Mouse (Mus musculus) gastrocnemius, adult 18-20 months (tissue): ENCODE results near the gene Arid5a. TPM values are rescaled to one million over a fixed set of nuclear protein-coding genes. Genes with fewer than 3 reads are reported as not detected.

ENCODE experiments used
- DNase-seq: peaks from one replicate; pipeline ENCODE4 v3.0.0; 2021; ENCODE audit warnings: low spot score
- microRNA-seq: library from miRNA; unstranded; fragments of <30 nt; microRNA quantifications from one replicate; pipeline ENCODE4 v1.2.0, GENCODE M21; 2021
- total RNA-seq, 2 experiments: library from RNA; stranded (reverse); gene quantifications; 2 replicates each; pipeline ENCODE4 v1.2.3; 2021

Gene Arid5a
- total RNA-seq, 2 experiments from 2014 or later, result 6.3 to 15.4 TPM

DNA sequence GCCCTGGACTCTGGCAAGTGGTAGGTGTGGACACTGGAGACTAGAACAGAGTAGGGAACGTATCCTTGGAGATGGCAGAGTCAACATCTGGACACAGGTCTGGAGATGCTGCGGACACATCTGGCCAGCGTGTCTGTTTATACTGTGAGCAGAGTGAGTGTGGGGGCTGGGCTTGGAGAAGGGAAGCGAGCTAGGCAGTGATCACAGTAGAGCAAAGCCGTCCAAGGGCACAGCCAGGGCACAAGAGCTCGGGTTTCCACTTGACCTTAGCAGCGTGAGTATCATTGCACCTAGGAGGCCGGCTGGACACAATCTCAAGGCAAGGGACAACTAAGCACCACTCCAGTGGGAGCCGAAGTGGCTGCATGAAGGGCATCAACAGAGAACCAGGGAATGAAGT, 15.5 kb downstream of the Arid5a start:
- peak; percentile 55 for DNase-seq

DNA sequence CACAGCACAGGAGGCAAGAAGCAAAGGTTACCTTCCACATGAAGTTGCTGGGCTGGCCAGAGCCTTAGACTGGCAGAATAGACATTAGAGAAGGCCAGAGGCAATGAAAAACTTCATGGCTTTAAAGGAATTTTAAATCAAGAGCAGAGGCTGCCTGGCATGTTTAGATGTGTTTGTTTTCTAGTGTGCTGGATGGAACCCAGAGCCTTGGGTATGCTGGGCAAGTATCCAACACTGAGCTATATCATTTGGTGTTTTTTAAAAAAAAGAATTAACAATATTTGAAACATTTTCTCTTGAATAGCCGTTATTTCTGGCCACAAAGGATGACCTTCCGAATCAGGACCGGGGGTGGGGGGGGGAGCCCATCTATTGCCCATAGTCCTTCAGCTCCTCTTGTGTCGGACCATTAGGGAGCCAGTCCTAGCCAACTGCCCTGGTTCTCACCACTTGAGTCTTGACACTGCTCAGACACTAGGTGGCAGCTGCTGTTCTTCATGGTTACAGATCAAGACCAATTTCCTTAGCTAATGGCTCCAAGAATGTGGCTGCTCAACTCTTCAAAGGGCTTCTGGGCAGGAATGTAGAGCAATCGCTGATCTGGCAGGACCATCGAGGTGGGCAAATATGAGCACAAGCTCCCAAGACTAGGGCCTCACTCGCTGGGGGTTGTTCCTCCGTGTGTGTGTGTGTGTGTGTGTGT, 16.4 kb downstream of the Arid5a start:
- DNase-seq, result peak; percentile 64

DNA sequence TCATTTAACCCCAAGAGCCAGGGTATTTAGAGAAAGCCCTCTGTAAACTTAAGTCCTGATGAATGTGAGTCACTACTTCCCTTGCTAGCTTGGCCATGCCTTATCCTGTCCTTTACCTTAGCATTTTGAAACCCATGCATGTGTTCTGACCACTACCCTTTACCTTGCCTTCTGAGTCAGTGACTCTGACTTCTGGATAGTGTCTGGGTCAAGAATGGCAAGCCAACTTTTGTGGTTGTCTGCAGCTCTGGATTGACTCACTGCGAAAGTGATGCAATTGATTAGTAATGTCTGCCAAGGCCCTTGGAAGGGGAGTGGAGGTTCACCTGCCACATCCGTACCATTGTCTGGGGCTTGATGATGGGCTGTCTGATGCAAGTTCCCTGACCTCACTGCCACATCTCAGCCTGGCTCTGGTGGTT, 18.4 kb downstream of the Arid5a start:
- no peak for DNase-seq

DNA sequence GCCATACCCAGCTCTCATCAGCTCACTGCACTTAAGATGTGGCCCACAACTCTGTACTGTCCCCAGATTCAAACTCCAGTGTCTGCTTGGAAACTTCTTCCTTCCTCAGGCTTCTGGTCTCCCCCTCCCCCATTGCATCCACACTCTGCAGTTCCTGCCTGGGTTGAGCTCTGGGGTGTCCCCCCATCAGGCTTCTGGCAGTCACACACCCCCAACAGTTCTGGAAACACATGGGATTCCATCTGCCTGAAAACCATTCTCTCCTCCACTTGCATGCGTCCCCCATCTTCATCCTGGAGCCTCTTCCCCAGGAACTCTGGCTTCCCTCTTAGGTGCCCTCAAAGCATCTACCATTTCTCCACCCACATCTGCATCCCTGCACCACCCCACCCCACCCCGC, 19.3 kb downstream of the Arid5a start:
- DNase-seq, result no peak

DNA sequence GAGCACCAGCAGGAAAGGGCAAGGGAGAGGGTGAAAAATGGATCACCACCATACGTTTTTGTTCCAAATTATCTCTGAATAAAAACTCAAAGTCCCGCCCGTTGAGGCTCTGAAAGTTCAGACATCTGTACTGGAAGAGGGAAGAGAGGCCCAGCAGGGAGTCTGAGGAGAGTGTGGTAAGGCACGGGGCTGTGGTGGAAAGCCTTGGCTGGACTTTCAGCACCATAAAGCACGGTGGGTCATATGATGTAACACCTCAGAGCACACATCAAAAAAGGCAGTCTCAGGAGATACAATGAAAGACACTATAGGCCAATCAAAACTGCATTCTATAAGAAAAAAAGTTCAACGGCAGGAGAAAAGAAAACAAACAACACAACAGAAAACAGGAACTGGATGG, 24.2 kb downstream of the Arid5a start:
- no peak for DNase-seq

DNA sequence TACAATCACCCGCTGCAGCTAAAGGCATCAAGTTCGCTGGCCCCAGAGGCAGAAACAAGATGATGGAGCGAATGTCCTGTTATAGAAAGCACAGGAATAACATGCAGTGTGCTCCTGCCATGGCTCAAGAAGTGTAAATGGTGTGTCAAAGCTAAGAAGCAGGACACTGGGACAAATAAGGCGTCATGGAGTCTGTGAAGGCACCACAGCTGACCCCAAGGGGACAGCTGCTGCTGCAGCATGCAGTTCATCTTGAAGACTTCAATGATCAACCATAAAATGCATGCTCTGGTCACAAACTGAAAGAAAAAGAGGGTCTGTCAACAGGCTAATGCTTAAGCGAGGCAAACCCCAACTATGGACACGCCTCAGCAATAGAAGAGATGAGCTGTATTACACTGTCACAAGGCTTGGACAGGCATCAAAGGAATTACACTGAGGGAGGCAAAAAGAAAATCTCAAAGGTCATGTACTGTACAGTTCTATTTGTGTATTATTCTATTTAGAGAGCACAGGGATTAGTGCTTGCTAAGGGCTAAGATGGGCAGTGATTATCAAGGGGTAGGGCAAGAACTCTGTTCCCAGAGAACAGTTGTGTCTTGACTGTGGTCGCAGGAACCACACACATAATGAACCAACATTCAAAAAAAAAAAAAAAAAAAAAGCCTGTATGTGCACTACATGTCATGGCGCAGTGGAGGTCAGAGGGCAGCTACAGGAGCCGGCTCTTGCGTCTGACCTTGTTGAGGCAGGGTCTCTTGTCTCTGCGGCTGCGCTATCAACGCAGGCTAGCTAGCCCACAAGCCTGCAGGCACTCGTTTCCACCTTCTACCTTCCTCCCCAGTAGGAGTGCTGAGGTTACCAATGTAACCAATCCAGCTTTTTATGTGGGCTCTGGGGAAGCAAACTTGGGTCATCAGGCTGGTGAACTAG, 25.7 kb downstream of the Arid5a start:
- DNase-seq, result peak; percentile 30

DNA sequence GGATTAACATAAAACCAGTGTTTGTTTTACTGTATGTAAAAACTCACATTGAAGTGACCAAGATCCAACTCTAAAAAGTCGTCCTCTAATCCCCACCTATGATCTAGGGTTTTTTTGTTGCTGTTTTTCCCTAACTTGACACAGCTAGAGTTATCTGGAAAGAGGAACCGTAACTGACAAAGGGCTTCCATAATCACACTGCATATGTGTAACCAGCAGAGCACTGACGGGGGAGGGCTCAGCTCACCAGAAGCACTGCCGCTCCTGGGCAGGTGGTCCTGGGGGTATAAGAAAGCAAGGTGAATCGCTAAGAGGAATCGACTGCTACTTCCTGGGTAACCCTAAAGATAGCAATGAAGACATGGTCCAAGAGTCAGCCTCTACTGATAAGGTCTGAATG, 35.0 kb downstream of the Arid5a start:
- no peak for DNase-seq

DNA sequence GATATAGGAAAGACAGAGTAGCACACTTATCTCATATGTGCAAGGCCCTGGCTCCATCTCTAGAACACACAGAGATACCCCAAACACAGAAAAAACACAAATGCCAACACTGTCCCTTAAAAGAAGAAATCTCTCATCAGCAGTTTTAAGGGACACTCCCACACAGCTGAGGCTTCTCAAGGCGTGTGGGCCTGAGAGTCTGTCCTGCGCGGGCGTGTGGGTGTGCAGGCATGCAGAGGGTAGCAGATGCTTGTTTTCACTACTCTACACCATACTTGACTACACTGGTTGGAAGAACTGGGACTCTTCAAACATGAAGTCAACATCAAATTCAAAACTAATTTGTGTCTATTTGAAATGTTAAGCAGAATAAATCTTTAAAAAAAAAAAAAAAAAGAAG, 44.8 kb downstream of the Arid5a start:
- DNase-seq, result no peak

DNA sequence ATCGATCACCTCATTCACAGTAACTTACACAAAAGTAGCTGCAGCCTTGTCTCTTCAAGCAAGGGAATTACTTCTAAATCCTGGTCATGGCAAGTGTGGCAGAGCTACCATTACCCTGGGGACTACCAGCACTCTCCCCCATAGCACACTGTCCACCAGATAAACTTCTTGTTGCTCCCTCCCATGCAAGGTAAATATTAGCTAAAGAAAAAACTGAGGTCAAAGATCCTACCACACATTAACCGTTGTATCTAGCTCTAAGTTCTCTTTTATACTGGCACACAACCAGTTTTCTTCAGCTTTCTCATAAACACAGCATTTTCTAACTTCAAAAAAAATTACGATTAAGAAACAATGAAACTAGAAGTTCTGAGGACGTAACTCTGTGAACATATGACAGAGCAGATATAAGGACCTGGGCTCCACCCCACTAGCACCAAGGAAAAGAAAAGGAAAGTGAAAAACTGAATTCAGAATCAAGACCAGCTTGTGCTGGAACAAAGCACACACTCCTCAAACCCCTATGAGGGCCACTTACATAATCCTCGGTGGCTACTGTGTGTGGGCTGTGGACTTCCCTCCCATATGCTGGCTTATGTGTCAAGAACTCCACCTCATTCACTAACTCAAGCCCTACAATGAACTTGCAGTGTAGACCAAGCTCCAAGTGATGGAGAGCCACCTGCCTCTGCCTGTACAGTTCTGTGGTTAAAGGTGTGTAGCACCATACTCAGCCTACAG, 49.6 kb downstream of the Arid5a start:
- DNase-seq, result no peak

DNA sequence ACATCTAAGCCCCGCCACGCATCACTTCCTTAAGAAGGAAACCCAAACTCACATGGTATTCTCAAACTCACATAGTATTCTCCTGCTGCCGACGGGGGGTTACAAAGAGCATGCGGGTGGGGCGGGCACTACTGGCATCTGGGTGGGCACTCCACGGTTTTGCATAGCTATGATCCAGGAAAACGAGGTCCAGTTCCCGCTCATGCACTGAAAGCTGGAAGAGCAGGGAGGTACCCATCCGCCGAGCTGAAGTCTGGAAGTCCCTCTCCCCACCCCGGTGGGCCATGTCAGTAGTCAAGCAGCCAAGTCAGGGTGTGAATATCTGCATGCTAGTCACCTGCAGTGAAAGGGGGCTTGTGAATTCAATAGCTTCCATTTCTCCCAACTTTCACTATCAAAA, 60.2 kb downstream of the Arid5a start:
- DNase-seq, result no peak

DNA sequence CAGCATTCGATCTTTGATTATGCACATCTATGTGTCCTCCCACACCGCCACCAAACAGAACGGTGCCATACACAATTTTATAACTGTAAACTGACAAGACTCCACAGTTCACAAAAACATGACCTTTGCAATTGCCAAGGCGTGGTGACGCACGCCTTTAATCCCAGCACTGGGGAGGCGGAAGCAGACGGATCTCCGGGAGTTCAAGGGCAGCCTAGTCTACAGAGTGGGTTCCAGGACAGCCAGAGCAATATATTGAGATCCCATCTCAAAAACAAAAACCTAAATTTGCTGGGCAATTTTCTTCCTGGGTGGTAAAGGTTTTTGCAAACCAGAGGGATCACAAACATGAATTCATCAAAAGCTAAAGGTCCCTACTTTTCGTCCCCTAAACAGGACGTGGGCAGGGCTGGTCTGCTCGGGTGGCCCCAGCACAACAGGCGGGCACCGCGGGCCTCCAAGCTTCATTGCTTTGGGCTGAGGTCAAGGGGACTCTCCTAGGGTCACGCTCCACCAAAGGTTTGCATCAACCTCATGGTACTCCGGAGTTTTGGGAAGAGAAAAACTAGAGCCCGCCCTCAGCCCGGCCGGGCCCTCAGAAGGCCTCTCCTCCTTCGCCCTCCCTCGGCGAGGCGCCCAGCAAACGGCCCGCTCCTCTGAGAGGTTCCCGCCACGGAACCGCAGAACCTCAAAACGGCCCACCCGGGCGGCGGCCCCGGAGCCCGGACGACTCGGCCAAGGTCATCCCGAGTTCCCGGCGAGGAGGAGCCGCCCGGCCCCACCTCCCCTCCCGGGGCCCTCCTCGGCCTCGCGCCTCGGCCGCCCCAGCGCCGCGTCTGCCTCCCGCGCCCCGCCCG, 60.8 kb downstream of the Arid5a start:
- DNase-seq, result peak; percentile 65

DNA sequence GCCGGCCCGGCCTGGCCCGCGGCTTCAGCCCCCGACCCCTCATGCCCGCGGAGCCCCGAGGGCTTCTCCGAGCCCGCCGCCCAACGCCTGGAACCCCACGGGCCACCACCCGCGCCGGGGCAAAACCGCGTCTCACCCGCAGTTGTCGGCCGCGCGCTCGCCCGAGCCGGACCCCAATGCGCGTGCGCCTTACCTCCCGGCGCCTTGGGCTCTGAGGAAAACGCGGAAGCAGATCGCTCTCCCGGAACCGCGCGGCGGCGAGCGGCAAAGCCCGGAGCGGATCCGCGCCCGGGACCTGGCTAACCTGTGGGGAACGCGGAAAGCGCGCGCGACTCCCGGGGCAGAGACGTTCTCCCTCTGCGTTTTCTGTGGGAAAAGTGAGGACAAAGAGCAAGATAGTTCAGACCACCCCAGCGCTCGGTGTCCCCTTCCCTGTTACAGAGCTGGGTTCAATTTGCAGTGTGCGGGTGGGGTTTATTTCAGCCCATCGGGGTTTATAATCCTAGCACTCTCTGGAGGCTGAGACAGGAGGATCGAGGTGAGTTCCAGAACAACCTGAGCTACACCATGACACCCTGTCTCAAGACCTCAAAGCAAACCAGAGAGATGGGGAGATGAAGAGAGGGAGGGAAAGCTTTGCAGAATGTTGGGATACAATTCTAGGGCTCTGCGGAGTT, 61.6 kb downstream of the Arid5a start, which contains the start of gene Kansl3:
Gene Kansl3 (minus strand): TSS at position 213 of the 677 bp plus-strand sequence.
- peak; percentile 85 for DNase-seq

DNA sequence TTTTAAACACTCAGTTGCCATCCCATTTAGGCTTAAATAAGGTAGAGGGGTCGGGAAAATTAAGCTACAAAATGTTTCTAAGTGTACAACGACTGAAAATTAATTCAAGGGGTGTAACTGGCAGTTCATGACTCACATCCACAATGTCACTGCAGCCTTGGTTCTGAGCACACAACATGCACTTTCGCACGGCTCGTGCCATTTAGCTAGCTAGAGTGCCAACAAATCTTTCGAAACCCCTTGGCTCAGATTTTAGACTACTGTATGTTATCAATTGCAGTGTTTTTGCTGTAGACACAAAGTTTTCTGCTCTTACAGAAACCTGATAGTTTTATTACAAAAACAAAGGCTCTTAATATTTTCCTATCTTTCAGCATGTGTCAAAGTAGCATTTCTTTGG, 63.4 kb downstream of the Arid5a start:
- no peak for DNase-seq

DNA sequence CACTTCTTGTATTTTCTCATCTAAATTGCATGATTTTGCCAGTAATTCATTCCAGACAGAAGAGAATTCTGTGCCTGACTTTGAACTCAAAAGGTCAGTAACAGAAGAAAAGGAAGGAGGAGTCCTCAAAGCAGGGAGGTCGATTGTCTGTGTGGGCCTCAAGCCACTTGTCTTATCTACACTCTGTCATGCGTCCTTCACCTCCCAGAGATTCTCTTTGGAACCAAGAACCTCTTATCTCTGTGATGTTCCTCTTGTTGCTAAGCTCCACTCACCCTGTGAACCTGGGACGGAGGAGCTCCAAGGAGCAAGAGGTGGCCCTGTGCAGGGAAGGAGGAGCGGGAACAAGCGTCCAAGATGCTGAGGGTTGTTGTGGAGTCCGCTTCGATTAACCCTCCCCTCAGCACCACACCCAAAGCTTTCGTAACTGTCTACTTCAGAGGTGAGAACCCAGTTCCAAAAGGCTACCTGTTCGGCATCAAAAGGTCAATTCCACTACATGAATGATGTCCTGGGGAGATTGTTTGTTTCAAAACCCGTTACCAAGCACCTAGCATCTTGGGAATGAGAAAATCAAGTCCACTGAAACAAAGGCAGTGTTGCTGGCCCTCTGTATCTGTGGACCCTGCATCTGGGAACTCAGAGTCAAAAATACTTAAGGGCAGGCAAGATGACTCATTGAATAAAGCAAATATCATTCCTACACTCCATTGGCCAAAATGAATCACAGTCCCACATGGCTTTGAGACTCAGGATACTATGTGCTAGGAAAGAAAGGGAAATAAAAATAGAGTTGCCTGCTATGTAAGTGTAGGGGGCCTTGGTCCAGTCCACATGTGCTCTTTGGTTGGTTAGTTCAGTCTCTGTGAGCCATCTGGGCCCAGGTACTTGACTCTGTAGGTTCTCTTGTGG, 64.7 kb downstream of the Arid5a start, which contains the start of gene Fer1l5:
Gene Fer1l5 (plus strand): TSS at position 358 of the 912 bp plus-strand sequence.
- no peak for DNase-seq

Small RNAs within 50 kb of the gene (microRNA-seq; reads per million reads assigned to microRNA genes)
- not detected for gene Mir6898

Other genes starting within 250 kb of the Arid5a start
- gene Hs6st1, start 239.3 kb upstream of the Arid5a start, total RNA-seq, result 10 to 100 TPM; 19.7 to 22.0 TPM
- gene Uggt1, start 63.0 kb upstream of the Arid5a start, total RNA-seq, result 10 to 100 TPM; 28.1 to 29.3 TPM
- gene Neurl3, start 33.1 kb upstream of the Arid5a start, total RNA-seq, result under 1 TPM; 0.30 to 0.66 TPM
- gene Kansl3, start 61.4 kb downstream of the Arid5a start, total RNA-seq, result 10 to 100 TPM; 31.9 to 40.6 TPM
- gene Fer1l5, start 64.6 kb downstream of the Arid5a start, total RNA-seq, result not detected
- 10 to 100 TPM; 21.0 to 22.2 TPM for gene Lman2l, start 137.5 kb downstream of the Arid5a start, total RNA-seq
- gene Cnnm4, start 163.9 kb downstream of the Arid5a start, total RNA-seq, result 1 to 10 TPM; 7.6 to 8.2 TPM
- gene Cnnm3, start 204.1 kb downstream of the Arid5a start, total RNA-seq, result 10 to 100 TPM; 11.6 TPM
- 1,000 to 10,000 TPM; 3,219 to 3,282 TPM for gene Ankrd23, start 229.2 kb downstream of the Arid5a start, total RNA-seq
- gene Gm42417, start 231.7 kb downstream of the Arid5a start, total RNA-seq, result 1,000 to 10,000 TPM; 1,348 to 1,458 TPM
- 1 to 10 TPM; 7.3 to 8.6 TPM for gene Ankrd39, start 239.7 kb downstream of the Arid5a start, total RNA-seq